Mouse (Mus musculus) limb, embryonic 14.5 days (tissue): ENCODE results near the gene Adamts14. TPM values are rescaled to one million over a fixed set of nuclear protein-coding genes. Genes with fewer than 3 reads are reported as not detected.

ENCODE experiments used
- ATAC-seq: fragments of 200-750 bp; cut with Nextera tagmentation; 2 replicates; pipeline ENCODE4 v1.8.0; 2017; ENCODE audit warnings: low read depth, moderate number of reproducible peaks, moderate TSS enrichment; ENCODE audit not compliant: low FRiP score
- DNase-seq: peaks from one replicate; pipeline ENCODE4 v3.0.0-alpha.2; 2015; ENCODE audit warnings: low spot score
- H3K27ac ChIP-seq: fragments of 300-500 bp; sonication (generic); replicated peaks from 2 replicates; pipeline ENCODE4 v1.5.1; 2014; ENCODE audit warnings: low read depth, mild to moderate bottlenecking, low read length, moderate library complexity, mixed read lengths
- H3K27me3 ChIP-seq: fragments of 300-500 bp; sonication (generic); 2 replicates; pipeline ENCODE4 v1.6.1; 2014; ENCODE audit warnings: low read length, mixed read lengths; ENCODE audit not compliant: control insufficient read depth, insufficient read depth
- H3K36me3 ChIP-seq: fragments of 300-500 bp; sonication (generic); 2 replicates; pipeline ENCODE4 v1.6.1; 2014; ENCODE audit warnings: mild to moderate bottlenecking, low read length, moderate library complexity, mixed read lengths; ENCODE audit not compliant: control insufficient read depth, insufficient read depth
- H3K4me1 ChIP-seq: fragments of 300-500 bp; sonication (generic); 2 replicates; pipeline ENCODE4 v1.6.1; 2014; ENCODE audit warnings: antibody characterized with exemption, low read length, mixed read lengths; ENCODE audit not compliant: control insufficient read depth, insufficient read depth
- H3K4me2 ChIP-seq: fragments of 300-500 bp; sonication (generic); replicated peaks from 2 replicates; pipeline ENCODE4 v1.6.1; 2014; ENCODE audit warnings: low read depth, mild to moderate bottlenecking, low read length, moderate library complexity; ENCODE audit not compliant: severe bottlenecking
- H3K4me3 ChIP-seq: fragments of 300-500 bp; sonication (generic); replicated peaks from 2 replicates; pipeline ENCODE4 v1.5.1; 2014; ENCODE audit warnings: low read length
- H3K9ac ChIP-seq: fragments of 300-500 bp; sonication (generic); 2 replicates; pipeline ENCODE4 v1.6.1; 2014; ENCODE audit warnings: mild to moderate bottlenecking, low read depth, low read length, moderate library complexity; ENCODE audit not compliant: severe bottlenecking
- H3K9me3 ChIP-seq: fragments of 300-500 bp; sonication (generic); 2 replicates; pipeline ENCODE4 v1.6.1; 2016; ENCODE audit warnings: low read length; ENCODE audit not compliant: control insufficient read depth
- POLR2A ChIP-seq: fragments of 200-500 bp; IDR thresholded peaks from 2 replicates; pipeline ENCODE4 v1.8.0; 2012; ENCODE audit warnings: inconsistent platforms, mild to moderate bottlenecking, moderate library complexity, borderline replicate concordance; ENCODE audit not compliant: insufficient read depth, insufficient read length; ENCODE audit errors: extremely low read depth
- WGBS: fragments of 180-500 bp; shearing (Covaris S2); extraction: QIAGEN DNeasy Blood & Tissue Kit; methylation state at CpG from one replicate; pipeline ENCODE4 v1.1.7; 2014; 5-methylcytosine and 5-hydroxymethylcytosine counted together
- polyA plus RNA-seq, 2 experiments: library from polyadenylated mRNA; depleted of rRNA in 1 of 2; stranded (reverse) in 1 of 2; unstranded in 1 of 2; fragments of >200 nt; fragmentation: Nextera tagmentation in 1 of 2; extraction: Ambion mirVana in 1 of 2; gene quantifications; 2 replicates each; pipeline versions ENCODE4 v1.2.1 to v1.2.3; 2012 to 2014

Gene Adamts14
- polyA plus RNA-seq, 2 experiments: 5.1 to 11.1 TPM

- Histone ChIP-seq H3K27me3 (peaks cover 3% of the 10 kb centered on the region; the same call in 1 of the 2 replicates), H3K36me3 (no peaks in the 10 kb centered on the region), H3K27ac (no peak overlapping the region), H3K4me2 (no peak overlapping the region), H3K4me3 (no peak overlapping the region), H3K9me3 (no peaks in the 10 kb centered on the region), H3K9ac (no peak overlapping the region), H3K4me1 (no peaks in the 10 kb centered on the region)
- WGBS: 35% methylated on average over 10 of the region's 13 CpGs
- TF ChIP-seq POLR2A: no peak
- ATAC-seq (no peak), DNase-seq (no peak)
These were observed 98.4 kb downstream of the Adamts14 start for GRCm38 (mm10) chr10:61174711-61175441.

- Histone ChIP-seq H3K36me3 (no peaks in the 10 kb centered on the region), H3K4me2 (no peak overlapping the region), H3K27ac (no peak overlapping the region), H3K9me3 (no peaks in the 10 kb centered on the region), H3K27me3 (peaks cover 3% of the 10 kb centered on the region; the same call in 1 of the 2 replicates), H3K4me1 (no peaks in the 10 kb centered on the region), H3K4me3 (no peak overlapping the region), H3K9ac (no peak overlapping the region)
- 74% methylated on average over 4 of the region's 4 CpGs for WGBS
- ATAC-seq: no peak
- DNase-seq: no peak
- TF ChIP-seq POLR2A: no peak
These were observed 100.7 kb downstream of the Adamts14 start for GRCm38 (mm10) chr10:61172496-61172895.

- no peak within 1 kb of the TSS for H3K9ac ChIP-seq
- H3K4me3 ChIP-seq: no peak within 1 kb of the TSS
- no peaks in the 10 kb centered on the region for H3K4me1 ChIP-seq
- no peak within 1 kb of the TSS for H3K27ac ChIP-seq
- H3K4me2 ChIP-seq: no peak within 1 kb of the TSS
- no peak for TF ChIP-seq POLR2A
- DNase-seq (no peak), ATAC-seq (no peak)
- peaks cover 3% of the 10 kb centered on the region; the same call in 1 of the 2 replicates for H3K27me3 ChIP-seq
- 73% methylated on average over 3 of the region's 3 CpGs for WGBS
- no peaks in the 10 kb centered on the region for H3K9me3 ChIP-seq
- no peaks in the 10 kb centered on the region for H3K36me3 ChIP-seq
These were observed 101.6 kb downstream of the Adamts14 start, which contains the start of gene Tbata for GRCm38 (mm10) chr10:61171654-61172053. Gene Tbata (plus strand): TSS chr10:61171954.

GRCm38 (mm10) chr10:61168393-61168792 lies 104.8 kb downstream of the Adamts14 start:
- no peak overlapping the region for H3K27ac ChIP-seq
- no peaks in the 10 kb centered on the region for H3K27me3 ChIP-seq
- TF ChIP-seq POLR2A: no peak

GRCm38 (mm10) chr10:61167333-61168096 lies 105.7 kb downstream of the Adamts14 start:
- H3K9me3 ChIP-seq: no peaks in the 10 kb centered on the region
- TF ChIP-seq POLR2A: no peak
- H3K4me3 ChIP-seq: no peak overlapping the region
- H3K36me3 ChIP-seq: no peaks in the 10 kb centered on the region
- no peaks in the 10 kb centered on the region for H3K4me1 ChIP-seq
- no peak for ATAC-seq
- no peak overlapping the region for H3K27ac ChIP-seq
- DNase-seq: no peak
- H3K27me3 ChIP-seq: no peaks in the 10 kb centered on the region
- H3K9ac ChIP-seq: no peak overlapping the region
- WGBS: 40% methylated on average over 9 of the region's 9 CpGs
- no peak overlapping the region for H3K4me2 ChIP-seq

More at GRCm38 (mm10) chr10:61168393-61168792, 104.8 kb downstream of the Adamts14 start:
- no peak overlapping the region for H3K4me3 ChIP-seq
- no peak overlapping the region for H3K9ac ChIP-seq
- H3K9me3 ChIP-seq: no peaks in the 10 kb centered on the region
- WGBS: 63% methylated on average over 2 of the region's 2 CpGs
- no peak for DNase-seq
- no peak overlapping the region for H3K4me2 ChIP-seq
- ATAC-seq: no peak
- no peaks in the 10 kb centered on the region for H3K4me1 ChIP-seq
- H3K36me3 ChIP-seq: no peaks in the 10 kb centered on the region
